Mouse (Mus musculus): Measurements from ENCODE around the gene Cptp.

Gene Cptp

GRCm38 (mm10) chr4:155869317-155870033, at the start of gene Cptp, which contains the start of gene Ints11:
Gene Cptp, minus strand, starts transcription at chr4:155869440.
Gene Ints11, plus strand, starts transcription at chr4:155869546.
- DNase-seq (ENCODE audit: low read depth, low spot score), result peak; percentile 96

- no peak for DNase-seq (ENCODE audit: low read depth, low spot score)
Observed at GRCm38 (mm10) chr4:155908751-155909150, 39.5 kb upstream of the Cptp start.

GRCm38 (mm10) chr4:155908281-155908680, 39.0 kb upstream of the Cptp start:
- DNase-seq (ENCODE audit: low read depth, low spot score), result no peak

- DNase-seq (ENCODE audit: low read depth, low spot score), result no peak
Observed at GRCm38 (mm10) chr4:155907003-155907402, 37.8 kb upstream of the Cptp start.

- DNase-seq (ENCODE audit: low read depth, low spot score), result no peak
Observed at GRCm38 (mm10) chr4:155906125-155906524, 36.9 kb upstream of the Cptp start.

- no peak for DNase-seq (ENCODE audit: low read depth, low spot score)
Observed at GRCm38 (mm10) chr4:155905634-155906033, 36.4 kb upstream of the Cptp start.

GRCm38 (mm10) chr4:155904318-155905102, 35.3 kb upstream of the Cptp start:
- DNase-seq (ENCODE audit: low read depth, low spot score), result peak; percentile 82

GRCm38 (mm10) chr4:155903246-155903645, 34.0 kb upstream of the Cptp start:
- DNase-seq (ENCODE audit: low read depth, low spot score), result no peak

- DNase-seq (ENCODE audit: low read depth, low spot score), result no peak
Observed at GRCm38 (mm10) chr4:155901205-155901604, 32.0 kb upstream of the Cptp start.

- DNase-seq (ENCODE audit: low read depth, low spot score), result no peak
Observed at GRCm38 (mm10) chr4:155899355-155899754, 30.1 kb upstream of the Cptp start.

GRCm38 (mm10) chr4:155898318-155898717, 29.1 kb upstream of the Cptp start:
- DNase-seq (ENCODE audit: low read depth, low spot score), result no peak

GRCm38 (mm10) chr4:155896461-155896860, 27.2 kb upstream of the Cptp start:
- DNase-seq (ENCODE audit: low read depth, low spot score), result no peak

GRCm38 (mm10) chr4:155895826-155896225, 26.6 kb upstream of the Cptp start:
- no peak for DNase-seq (ENCODE audit: low read depth, low spot score)

- DNase-seq (ENCODE audit: low read depth, low spot score), result peak; percentile 82
Observed at GRCm38 (mm10) chr4:155895216-155895615, 26.0 kb upstream of the Cptp start.

- peak; percentile 63 for DNase-seq (ENCODE audit: low read depth, low spot score)
Observed at GRCm38 (mm10) chr4:155894311-155894881, 25.2 kb upstream of the Cptp start.

- DNase-seq (ENCODE audit: low read depth, low spot score), result no peak
Observed at GRCm38 (mm10) chr4:155893212-155893690, 24.0 kb upstream of the Cptp start.

- DNase-seq (ENCODE audit: low read depth, low spot score), result no peak
Observed at GRCm38 (mm10) chr4:155892438-155893211, 23.4 kb upstream of the Cptp start.

- DNase-seq (ENCODE audit: low read depth, low spot score), result peak; percentile 81
Observed at GRCm38 (mm10) chr4:155892017-155892416, 22.8 kb upstream of the Cptp start.

- DNase-seq (ENCODE audit: low read depth, low spot score), result peak; percentile 96
Observed at GRCm38 (mm10) chr4:155891551-155892001, 22.3 kb upstream of the Cptp start, which contains the start of the genes Pusl1 and Acap3. Gene Pusl1, minus strand, starts transcription at chr4:155891781. Gene Acap3, plus strand, starts transcription at chr4:155891822.

- DNase-seq (ENCODE audit: low read depth, low spot score), result no peak
Observed at GRCm38 (mm10) chr4:155891011-155891471, 21.8 kb upstream of the Cptp start.

- no peak for DNase-seq (ENCODE audit: low read depth, low spot score)
Observed at GRCm38 (mm10) chr4:155889316-155889715, 20.1 kb upstream of the Cptp start.

All from R1 (cell line).